Mouse (Mus musculus) heart, postnatal 14 days (tissue): ENCODE measurements around the gene Rtkn. TPM values are rescaled to one million over a fixed set of nuclear protein-coding genes. Genes with fewer than 3 reads are reported as not detected.

Source experiments
- DNase-seq, 2 experiments: peaks; one replicate each; pipeline ENCODE4 v3.0.0; 2021 to 2022
- intact Hi-C: fragments of 180-260 bp; cut with DNase I; formaldehyde crosslinking; loops from one replicate; pipeline ENCODE4 v1.15.1; 2025
- long read RNA-seq, 2 experiments: library from polyadenylated mRNA; stranded (forward); transcript quantifications; one replicate each; pipeline ENCODE4 v2.0.0; 2021
- total RNA-seq, 2 experiments: library from RNA; stranded (reverse); gene quantifications; 2 replicates each; pipeline ENCODE4 v1.2.3; 2021

The Rtkn gene
- 1 to 10 TPM; 6.9 to 8.0 TPM for total RNA-seq
- long read RNA-seq, experiment 1, partial matches to known transcripts, result 0 of 10 reads
- long read RNA-seq, experiment 1, other reads (novel, unspliced or antisense), result 3 of 10 reads
- long read RNA-seq, experiment 2, partial matches to known transcripts, result 2 of 10 reads
- long read RNA-seq, experiment 2, other reads (novel, unspliced or antisense), result 3 of 10 reads

DNA sequence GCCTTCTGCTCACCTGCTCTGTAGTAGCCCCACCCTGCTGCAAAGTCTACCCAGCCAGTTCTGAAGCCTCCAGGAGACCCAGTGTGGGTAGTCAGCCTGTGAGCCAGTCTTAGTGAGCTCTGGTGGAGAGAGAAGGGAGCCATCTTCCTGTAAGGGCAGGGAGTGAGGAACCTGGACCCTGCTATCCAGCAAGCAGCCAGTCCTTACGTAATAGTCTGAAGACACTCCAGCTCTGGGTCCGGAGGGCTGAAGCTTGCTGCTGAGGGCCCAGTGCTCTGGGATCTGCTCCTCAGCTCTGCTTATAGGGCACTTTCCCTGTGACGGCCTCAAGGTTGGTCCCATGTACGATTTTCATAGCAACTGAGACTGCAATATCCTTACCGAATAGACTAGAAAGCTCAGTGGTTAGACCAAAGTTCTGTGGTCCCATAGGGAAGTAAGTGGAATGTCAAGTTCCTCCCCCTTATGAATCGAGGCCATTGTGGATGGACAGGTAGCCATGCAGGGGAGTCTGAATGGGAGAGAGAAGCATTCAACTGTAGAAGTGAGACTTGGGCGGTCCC is at the start of gene Rtkn:
TSS of gene Rtkn (plus strand) at position 513 of the 563 bp plus-strand sequence.
- no peak for DNase-seq
- intact Hi-C loops, result no loop called here

DNA sequence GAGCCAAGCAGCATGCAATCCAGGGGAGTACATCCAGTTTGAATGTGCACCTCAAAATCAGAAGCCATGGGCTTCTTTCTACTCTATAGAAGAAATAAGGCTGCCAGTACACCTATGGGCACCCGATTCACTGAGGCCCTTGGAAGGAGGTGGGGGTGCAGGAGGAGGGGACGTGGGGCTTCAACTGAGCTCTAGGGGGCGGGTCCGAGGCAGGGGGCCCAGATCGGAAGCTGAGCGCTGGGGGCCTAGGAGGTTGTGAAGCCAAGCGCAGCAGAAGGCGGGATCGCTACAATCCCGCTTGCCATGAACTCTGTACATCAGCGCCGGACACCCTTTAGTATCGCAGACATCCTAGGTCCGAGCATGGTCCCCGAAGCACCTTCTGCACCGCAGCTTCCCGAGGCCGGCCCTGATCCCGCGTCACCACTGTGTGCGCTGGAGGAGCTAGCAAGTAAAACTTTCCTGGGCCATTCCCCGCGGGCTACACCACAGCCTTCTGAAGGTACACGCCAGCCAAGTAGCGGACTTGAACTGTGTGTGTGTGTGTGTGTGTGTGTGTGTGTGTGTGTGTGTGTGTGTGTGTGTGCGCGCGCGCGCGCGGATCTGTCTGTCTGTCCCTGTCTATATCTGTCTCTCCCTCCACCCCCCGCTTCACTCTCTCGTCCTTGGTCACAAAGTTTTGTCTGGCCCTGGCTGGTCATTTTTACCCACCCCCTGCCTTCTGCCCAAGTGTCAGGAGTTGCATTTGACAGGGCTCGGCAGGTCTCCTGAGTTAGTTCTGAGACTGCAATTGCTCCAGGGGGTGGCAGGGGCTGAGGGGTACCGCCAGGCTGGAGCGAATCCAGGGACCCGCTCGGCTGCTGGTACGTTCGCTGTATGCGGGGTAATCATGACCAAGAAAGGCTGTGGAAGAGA is 48.9 kb upstream of the Rtkn start, which contains the start of gene Lbx2:
TSS of gene Lbx2 (plus strand) at position 247 of the 915 bp plus-strand sequence.
- DNase-seq, result no peak
- intact Hi-C loops, result no loop called here

- peak in 1 of 2 experiments; percentile 41 for DNase-seq
Observed at GRCm38 (mm10) chr6:83087205-83087925, 47.9 kb upstream of the Rtkn start.

GRCm38 (mm10) chr6:83087926-83088260 is 47.4 kb upstream of the Rtkn start:
- intact Hi-C loops, result no loop called here
- DNase-seq, result no peak

More at GRCm38 (mm10) chr6:83087205-83087925, 47.9 kb upstream of the Rtkn start:
- intact Hi-C loops, result no loop called here

DNA sequence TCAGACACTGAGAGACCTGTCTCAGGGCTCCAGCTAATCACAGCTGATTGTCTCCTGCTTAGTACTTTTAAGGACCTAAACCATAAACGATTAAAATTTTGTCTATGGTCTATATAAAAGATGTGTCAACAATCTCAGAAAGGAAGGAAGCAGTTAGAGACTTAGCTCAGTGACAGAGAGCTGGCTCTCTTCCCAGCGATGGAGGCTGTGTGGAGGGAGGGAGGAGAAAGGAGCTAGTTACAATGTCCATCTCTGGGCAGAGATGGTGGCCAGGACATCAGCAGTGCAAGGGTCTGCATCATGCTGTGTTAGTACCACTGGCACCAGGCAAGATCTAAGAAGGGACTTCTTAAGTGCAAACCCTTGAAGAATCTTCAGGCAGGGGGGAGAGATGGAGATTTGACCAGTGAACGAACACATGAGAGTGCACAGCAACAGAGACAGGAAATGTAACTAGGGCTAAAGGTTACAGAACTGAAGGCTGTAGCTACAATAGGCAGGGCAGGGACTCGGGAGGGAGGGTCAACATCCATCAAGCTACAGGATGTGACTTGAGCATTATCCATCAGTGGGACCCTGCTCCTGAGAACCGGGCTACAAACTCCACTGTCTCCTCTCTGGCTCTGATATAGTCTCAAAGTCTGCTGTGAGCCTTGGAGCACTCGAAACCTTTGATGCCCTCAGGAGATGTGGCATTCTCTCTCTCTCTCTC is 42.7 kb upstream of the Rtkn start:
- intact Hi-C loops, result no loop called here
- no peak for DNase-seq

DNA sequence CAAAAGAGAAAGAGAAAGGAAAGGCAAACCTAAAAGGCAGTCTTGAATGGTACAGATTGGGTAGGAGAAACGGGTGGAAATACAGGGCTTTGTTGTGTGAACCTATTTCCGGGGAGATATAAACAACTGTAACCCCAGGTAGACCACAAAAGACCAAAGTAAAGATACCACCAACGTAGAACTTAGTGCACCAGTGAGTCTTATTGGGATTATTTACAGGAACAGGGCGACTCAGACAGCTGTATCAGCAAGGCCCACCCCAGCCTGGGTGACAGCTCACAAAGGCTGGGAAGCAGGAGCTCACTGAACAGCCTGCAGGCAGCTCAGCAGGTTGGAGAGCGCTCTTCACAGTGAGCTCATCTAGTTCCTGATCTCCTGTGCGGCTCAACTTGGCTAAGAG is 39.3 kb upstream of the Rtkn start:
- no peak for DNase-seq
- intact Hi-C loops, result no loop called here

- intact Hi-C loops, result no loop called here
- DNase-seq, result no peak
Observed at GRCm38 (mm10) chr6:83098411-83098810, 36.9 kb upstream of the Rtkn start.

DNA sequence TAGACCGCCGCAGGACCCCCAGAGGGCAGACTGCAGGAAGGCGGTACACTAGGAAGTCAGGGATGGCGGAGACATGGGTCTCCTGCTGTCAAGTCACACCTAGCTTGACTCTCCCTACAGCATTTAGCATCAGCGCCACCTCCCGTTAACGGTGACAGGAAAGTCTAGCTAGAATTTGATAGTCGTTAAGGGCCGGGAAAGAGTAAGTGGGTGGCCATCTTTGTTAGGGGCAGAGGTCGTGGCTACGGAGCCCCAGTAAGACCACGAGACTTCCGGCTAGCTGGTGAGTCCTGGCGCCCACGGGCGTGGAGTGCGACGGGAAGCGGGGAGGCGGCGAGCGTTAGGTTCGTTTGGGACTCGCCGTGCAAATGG is 34.0 kb upstream of the Rtkn start, which contains the start of the genes Ccdc142 and Gm42688:
TSS of gene Ccdc142 (plus strand) at position 286 of the 372 bp plus-strand sequence.
TSS of gene Gm42688 (plus strand) at position 302 of the 372 bp plus-strand sequence.
- intact Hi-C loops, result loop anchor here (1.0 to 2.0 kb wide), 3 partner anchors 23 to 103 kb away; partner anchors contain the start of gene Aup1
- DNase-seq, result peak; percentile 85 to 89

- DNase-seq, result peak; percentile 68 to 74
- intact Hi-C loops, result loop anchor here (1.0 to 2.0 kb wide), 3 partner anchors 23 to 104 kb away; partner anchors contain the start of gene Aup1
Observed at GRCm38 (mm10) chr6:83101688-83102556, 33.3 kb upstream of the Rtkn start.

DNA sequence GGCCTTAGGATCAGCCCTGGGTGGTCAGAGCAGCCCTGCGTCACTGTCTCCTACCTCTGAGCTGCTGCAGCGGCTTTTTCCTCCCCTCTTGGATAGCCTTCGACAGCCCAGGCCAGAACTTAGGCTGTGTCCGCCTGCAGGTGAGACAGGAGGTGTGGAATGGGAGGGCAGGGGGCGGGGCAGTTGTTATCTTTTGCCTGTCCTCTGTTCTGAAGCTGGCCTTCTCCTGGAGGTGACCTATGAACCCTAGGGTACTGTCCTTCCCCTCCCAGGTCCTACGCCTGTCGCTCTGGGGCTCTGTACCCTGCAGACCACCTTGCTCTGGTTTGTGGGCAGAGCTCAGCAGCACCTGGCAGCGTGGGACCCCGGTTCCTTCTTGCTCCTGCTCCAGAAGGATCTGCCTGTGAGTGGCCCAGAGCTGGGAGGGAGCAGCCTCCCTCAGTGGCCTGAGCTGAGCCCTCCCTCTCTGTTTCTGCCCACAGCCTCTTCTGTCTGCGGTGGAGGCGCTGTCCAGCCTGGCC is 32.1 kb upstream of the Rtkn start:
- no peak for DNase-seq
- intact Hi-C loops, result no loop called here

DNA sequence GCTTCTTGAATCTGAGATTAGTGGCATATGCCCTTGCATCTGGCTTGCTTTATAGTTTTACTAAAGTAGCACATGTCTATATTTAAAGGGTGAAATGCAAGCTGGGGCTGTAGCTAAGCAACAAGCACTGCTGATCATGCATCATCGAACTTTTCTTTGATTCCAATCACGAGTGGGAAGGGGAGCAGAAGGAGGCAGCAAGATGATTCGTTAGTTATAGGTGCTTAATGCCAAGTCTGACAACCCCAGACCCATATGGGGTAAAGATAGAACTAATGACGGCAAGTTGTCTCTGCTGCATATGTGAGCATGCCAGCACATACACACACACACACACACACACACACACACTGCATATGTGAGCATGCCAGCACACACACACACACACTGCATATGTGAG is 31.1 kb upstream of the Rtkn start:
- intact Hi-C loops, result no loop called here
- DNase-seq, result no peak

GRCm38 (mm10) chr6:83107566-83108400 is 27.5 kb upstream of the Rtkn start:
- DNase-seq, result peak; percentile 76 to 85
- intact Hi-C loops, result no loop called here

GRCm38 (mm10) chr6:83108762-83109668 is 26.2 kb upstream of the Rtkn start, which contains the start of gene Mrpl53:
Gene Mrpl53 (plus strand): TSS chr6:83109040.
- intact Hi-C loops, result no loop called here
- DNase-seq, result peak; percentile 81 to 89

GRCm38 (mm10) chr6:83111510-83112136 is 23.6 kb upstream of the Rtkn start:
- intact Hi-C loops, result no loop called here
- no peak for DNase-seq

DNA sequence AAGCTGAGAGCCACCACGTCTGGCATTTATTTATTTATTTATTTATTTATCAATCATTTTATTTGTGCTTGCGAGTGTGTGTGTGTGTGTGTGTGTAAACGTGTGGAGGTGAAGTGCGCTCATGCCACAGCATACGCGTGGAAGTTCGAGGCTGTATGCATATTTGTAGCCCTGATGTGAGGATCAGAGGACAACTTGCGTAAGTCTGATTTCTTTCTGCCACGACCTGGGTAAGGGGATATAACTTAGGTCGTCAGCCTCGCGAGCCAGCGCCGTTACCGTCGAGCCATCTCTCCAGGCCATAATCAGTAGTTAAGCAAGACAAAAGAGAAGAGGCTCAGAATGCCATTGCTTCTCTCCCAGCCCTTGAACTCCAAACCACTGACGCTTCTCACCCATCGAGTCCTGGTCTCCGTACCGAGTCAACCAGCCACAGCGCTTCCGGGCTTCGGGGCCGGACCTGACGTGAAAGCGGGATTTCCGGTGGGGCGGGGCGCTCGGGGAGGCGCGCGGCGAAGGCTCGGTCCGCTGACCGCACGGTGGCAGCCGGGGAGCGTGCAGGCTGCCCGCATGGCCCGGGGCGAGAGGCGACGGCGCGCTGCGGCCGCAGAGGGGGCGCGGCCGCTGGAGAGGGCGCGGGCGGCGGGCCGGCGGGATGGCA is 20.1 kb upstream of the Rtkn start, which contains the start of gene Mogs:
TSS of gene Mogs (plus strand) at position 486 of the 661 bp plus-strand sequence.
- intact Hi-C loops, result loop anchor here (5.0 kb wide), 1 partner anchor 152 kb away; no protein-coding TSS in a partner anchor

More for the DNA sequence above, 20.1 kb upstream of the Rtkn start, which contains the start of gene Mogs:
- DNase-seq, result peak; percentile 97
